Mouse (Mus musculus) adrenal gland (tissue): ENCODE measurements around the gene Dlk2.

Experiments used
- intact Hi-C: fragments of 180-260 bp; cut with DNase I; formaldehyde crosslinking; loops from one replicate; pipeline ENCODE4 v1.15.1; 2025
- long read RNA-seq, 2 experiments: library from polyadenylated mRNA; unstranded; transcript quantifications; one replicate each; pipeline ENCODE4 v2.0.0; 2020; ENCODE audit warnings: borderline replicate concordance in 1 of 2; ENCODE audit not compliant: insufficient replicate concordance in 1 of 2

Gene Dlk2
- long read RNA-seq, experiment 1 = 0 reads
- long read RNA-seq, experiment 2 = 0 reads

- intact Hi-C loops = loop anchor here (1.0 kb wide), 1 partner anchor 31 kb away; no protein-coding TSS in a partner anchor
Measured at GRCm38 (mm10) chr17:46297364-46298219, at the start of gene Dlk2. TSS of gene Dlk2 (plus strand) at chr17:46297421.

- intact Hi-C loops = loop anchor here (5.0 kb wide), 1 partner anchor 45 kb away; the partner anchor contains the start of genes Polh and Xpo5
Measured at GRCm38 (mm10) chr17:46247512-46248188, 49.6 kb upstream of the Dlk2 start, which contains the start of the genes Polr1c and Yipf3. TSS of gene Polr1c (minus strand) at chr17:46248054. TSS of gene Yipf3 (plus strand) at chr17:46248080.

GRCm38 (mm10) chr17:46248189-46248522, 49.1 kb upstream of the Dlk2 start:
- intact Hi-C loops = loop anchor here (5.0 kb wide), 1 partner anchor 46 kb away; the partner anchor contains the start of genes Polh and Xpo5

DNA sequence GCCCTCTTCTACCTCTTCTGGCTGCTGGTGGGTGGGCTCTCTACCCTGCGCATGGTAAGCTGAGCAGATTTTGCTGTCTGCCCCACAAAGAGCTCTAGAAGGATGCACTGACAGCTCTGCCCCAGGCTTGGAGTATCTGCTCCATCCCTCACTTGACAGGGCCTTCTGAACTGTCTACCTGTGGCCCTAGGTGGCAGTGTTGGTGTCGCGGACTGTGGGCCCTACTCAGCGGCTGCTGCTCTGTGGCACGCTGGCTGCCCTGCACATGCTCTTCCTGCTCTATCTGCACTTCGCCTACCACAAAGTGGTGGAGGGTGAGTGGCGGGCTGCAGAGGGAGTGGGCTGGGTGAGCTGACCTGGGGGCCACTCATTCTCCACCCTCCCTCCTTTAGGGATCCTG, 46.0 kb upstream of the Dlk2 start:
- intact Hi-C loops = loop anchor here (5.0 kb wide), 1 partner anchor 69 kb away; no protein-coding TSS in a partner anchor

DNA sequence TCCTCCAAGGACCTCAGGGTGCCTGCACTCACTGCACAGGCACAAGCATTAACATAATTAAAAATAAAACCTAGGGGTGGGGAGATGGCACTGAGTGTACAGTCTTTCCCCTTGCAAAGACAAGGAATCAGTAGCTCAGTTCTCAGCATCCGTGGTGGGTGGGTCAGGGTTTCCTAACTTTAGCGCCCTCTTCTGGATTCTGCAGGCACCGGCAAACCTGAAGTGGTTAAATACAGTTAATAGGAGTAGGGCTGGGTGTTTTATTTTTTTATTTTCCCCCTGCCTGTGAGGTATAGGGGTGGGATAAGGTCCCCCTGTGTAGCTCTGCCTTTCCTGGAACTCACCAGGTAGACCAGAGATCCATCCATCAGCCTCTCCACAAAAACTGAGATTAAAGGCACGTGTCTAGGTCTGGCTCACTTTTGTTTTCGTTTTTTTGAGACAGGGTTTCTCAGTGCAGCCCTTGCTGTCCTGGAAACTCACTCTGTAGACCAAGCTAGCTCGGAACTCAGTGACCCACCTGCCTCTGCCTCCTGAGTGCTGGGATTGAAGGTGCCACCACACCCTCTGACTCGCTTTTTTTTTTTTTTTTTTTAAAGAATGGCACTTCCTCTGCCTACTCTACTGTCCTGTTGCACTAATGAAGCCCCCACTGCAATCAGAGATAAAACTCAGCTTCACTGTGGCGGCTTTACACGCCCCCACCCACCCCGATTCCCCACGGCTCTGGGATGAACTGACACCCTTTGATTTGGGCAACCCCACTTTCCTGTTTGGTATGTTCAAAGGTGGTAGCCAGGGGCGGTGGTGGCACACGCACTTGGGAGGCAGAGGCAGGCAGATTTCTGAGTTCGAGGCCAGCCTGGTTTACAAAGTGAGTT, 44.4 kb upstream of the Dlk2 start:
- intact Hi-C loops = loop anchor here (5.0 kb wide), 1 partner anchor 71 kb away; no protein-coding TSS in a partner anchor

- intact Hi-C loops = loop anchor here (5.0 kb wide), 1 partner anchor 71 kb away; no protein-coding TSS in a partner anchor
Measured at GRCm38 (mm10) chr17:46253452-46254084, 43.7 kb upstream of the Dlk2 start, which contains the start of gene Lrrc73. TSS of gene Lrrc73 (plus strand) at chr17:46253531.

GRCm38 (mm10) chr17:46254106-46254505, 43.1 kb upstream of the Dlk2 start:
- intact Hi-C loops = loop anchor here (5.0 kb wide), 1 partner anchor 72 kb away; no protein-coding TSS in a partner anchor

GRCm38 (mm10) chr17:46255147-46255546, 42.1 kb upstream of the Dlk2 start:
- intact Hi-C loops = no loop called here

- intact Hi-C loops = no loop called here
Measured at GRCm38 (mm10) chr17:46258279-46259053, 38.8 kb upstream of the Dlk2 start.

- intact Hi-C loops = loop anchor here (10.0 kb wide), 1 partner anchor 135 kb away; no protein-coding TSS in a partner anchor
Measured at GRCm38 (mm10) chr17:46259675-46260074, 37.5 kb upstream of the Dlk2 start.

- intact Hi-C loops = loop anchor here (10.0 kb wide), 1 partner anchor 133 kb away; no protein-coding TSS in a partner anchor
Measured at GRCm38 (mm10) chr17:46262201-46262694, 35.0 kb upstream of the Dlk2 start.

- intact Hi-C loops = loop anchor here (10.0 kb wide), 1 partner anchor 129 kb away; no protein-coding TSS in a partner anchor
Measured at GRCm38 (mm10) chr17:46265502-46265901, 31.7 kb upstream of the Dlk2 start.

DNA sequence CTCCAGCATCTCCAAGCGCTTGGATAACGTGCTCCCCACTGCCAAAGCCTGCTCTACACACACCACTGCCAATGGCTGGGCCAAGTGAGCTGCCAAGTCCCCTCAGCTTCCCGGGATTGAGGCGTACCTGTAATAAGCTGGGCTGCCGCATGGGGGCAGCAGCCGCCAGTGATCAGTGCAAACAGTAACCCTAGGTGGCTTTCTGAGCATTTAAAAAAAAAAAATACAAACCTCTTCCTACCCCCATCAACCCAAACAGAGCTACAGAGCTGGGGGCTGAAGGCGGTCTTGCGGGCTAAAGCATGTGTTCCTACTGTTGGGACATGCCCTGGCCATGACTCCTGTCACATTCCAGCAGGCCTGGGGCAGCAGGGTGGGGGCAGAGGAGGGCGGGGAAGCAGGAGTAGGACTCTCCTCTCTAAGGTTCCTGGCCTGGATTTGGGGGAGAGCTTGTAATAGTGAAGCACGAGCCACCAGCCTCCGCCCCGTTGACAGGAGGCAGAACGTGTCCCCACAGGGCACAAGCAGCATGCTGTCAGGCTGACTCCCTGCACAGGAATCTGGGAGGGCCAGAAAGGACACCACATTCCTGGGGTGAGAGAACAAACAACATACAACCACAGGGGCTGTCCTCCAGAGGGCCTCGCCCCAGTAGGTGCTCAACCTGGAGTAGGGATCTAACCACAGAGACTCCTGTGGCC, 31.2 kb upstream of the Dlk2 start:
- intact Hi-C loops = loop anchor here (1.0 to 10.0 kb wide), 2 partner anchors 32 to 129 kb away; no protein-coding TSS in a partner anchor

DNA sequence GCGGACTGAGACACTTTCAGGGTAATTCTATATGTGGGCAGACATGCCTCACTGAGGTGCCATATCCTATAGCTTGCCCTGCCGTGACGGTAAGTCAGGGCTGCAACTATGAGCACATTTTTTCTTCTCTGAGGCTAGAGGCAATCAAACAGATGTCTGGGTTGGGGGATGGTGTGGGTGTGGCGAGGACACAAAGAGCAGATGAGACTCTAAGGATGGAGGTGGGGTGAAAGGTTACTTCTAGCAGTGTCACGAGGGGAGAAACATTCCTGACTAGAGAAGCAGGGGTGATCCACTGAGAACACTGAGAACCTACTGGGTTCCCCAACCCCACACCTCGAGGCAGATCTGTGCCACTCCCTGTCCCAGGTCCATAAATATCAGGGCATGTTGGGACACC, 30.2 kb upstream of the Dlk2 start:
- intact Hi-C loops = loop anchor here (1.0 to 10.0 kb wide), 2 partner anchors 31 to 128 kb away; no protein-coding TSS in a partner anchor

DNA sequence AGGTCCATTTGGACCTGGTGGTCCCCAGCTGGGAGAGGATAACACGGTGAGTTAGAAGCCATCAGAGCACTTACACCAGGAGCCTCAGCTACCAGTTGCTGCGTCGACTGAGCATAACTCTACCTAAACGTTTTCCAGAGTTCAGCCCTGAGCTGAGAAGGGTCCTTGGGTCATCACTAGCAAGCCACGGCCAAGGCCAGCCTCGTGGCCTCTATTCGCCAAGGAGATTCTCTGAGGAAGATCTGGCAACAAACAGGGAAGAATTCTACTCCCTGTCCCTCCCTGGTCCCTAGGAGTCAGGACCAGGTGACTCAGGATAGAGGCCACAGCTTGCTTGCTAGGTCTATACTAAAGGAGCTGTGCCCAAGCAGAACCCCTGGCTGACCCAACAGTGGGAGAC, 29.7 kb upstream of the Dlk2 start:
- intact Hi-C loops = loop anchor here (10.0 kb wide), 1 partner anchor 127 kb away; no protein-coding TSS in a partner anchor

DNA sequence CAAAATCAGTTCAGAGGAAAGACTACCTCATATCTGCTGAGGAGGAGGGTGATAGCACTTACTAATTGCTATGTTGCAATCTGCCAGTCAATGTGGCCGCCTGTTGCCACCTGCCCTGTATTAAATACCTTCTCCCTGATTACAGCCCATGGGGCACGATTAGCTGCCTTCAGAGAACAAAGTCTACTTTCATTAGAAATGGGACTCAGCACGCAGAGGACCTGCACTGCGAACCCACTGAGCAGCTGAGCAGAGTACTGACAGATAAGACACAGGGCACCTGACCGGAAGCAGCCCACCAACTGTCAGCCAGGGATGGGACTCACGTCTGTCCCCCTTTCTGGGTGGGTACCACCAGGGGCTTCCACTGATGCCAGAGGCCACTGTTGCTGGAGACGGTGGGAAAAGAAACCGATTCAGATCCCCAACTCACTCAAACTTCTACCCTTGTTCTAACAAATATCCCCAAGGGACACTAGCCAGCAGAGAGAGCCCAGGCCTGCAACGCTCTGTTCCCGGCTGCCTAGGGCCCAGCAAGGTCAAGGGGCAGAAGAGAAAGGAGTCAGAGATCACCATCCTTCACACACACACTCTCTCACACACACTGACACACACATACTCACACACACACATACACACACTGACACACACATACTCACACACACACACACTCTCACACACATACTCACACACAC, 29.0 kb upstream of the Dlk2 start:
- intact Hi-C loops = loop anchor here (10.0 kb wide), 1 partner anchor 127 kb away; no protein-coding TSS in a partner anchor

- intact Hi-C loops = loop anchor here (10.0 kb wide), 1 partner anchor 125 kb away; no protein-coding TSS in a partner anchor
Measured at GRCm38 (mm10) chr17:46269771-46270534, 27.3 kb upstream of the Dlk2 start.
